Mouse (Mus musculus) E14TG2a.4 (cell line): ENCODE data around the gene Ston1.

Experiments
- H3K27me3 ChIP-seq: 2 replicates; pipeline ENCODE4 v1.6.1; 2014; ENCODE audit warnings: low read length, control low read depth; ENCODE audit not compliant: insufficient read depth
- H3K36me3 ChIP-seq: 2 replicates; pipeline ENCODE4 v1.6.1; 2014; ENCODE audit warnings: low read length, control low read depth; ENCODE audit not compliant: insufficient read depth
- H3K4me1 ChIP-seq: replicated peaks from 2 replicates; pipeline ENCODE4 v1.6.1; 2014; ENCODE audit warnings: low read depth, low read length, control low read depth
- H3K4me3 ChIP-seq: replicated peaks from 2 replicates; pipeline ENCODE4 v1.5.1; 2014; ENCODE audit warnings: mild to moderate bottlenecking, low read length
- H3K9me3 ChIP-seq: 2 replicates; pipeline ENCODE4 v1.6.1; 2014; ENCODE audit warnings: low read length, control low read depth
- CTCF ChIP-seq: conservative IDR thresholded peaks from 2 replicates; pipeline ENCODE4 v1.5.1; 2014; ENCODE audit warnings: low read length
- NANOG ChIP-seq: IDR thresholded peaks from 2 replicates; pipeline ENCODE4 v1.6.1; 2014; ENCODE audit warnings: borderline replicate concordance, low read length, mixed read lengths
- POU5F1 ChIP-seq: IDR thresholded peaks from 2 replicates; pipeline ENCODE4 v1.6.1; 2014; ENCODE audit warnings: low read length, borderline replicate concordance

The Ston1 gene

GRCm38 (mm10) chr17:88597222-88598055 lies at the start of gene Ston1:
Ston1 (plus strand) TSS chr17:88597684.
- peaks cover 23% of the 10 kb centered on the region for H3K4me1 ChIP-seq
- peak within 1 kb of the TSS; percentile 85 for H3K4me3 ChIP-seq
- 0 out of 2 replicates have a peak, but pooled peaks cover 6% of the 10 kb centered on the region for H3K27me3 ChIP-seq
- no peaks in the 10 kb centered on the region for H3K36me3 ChIP-seq
- no peak; the same call in 1 of the 2 replicates for TF ChIP-seq CTCF
- TF ChIP-seq POU5F1: no peak
- no peak for TF ChIP-seq NANOG
- no peaks in the 10 kb centered on the region for H3K9me3 ChIP-seq

DNA sequence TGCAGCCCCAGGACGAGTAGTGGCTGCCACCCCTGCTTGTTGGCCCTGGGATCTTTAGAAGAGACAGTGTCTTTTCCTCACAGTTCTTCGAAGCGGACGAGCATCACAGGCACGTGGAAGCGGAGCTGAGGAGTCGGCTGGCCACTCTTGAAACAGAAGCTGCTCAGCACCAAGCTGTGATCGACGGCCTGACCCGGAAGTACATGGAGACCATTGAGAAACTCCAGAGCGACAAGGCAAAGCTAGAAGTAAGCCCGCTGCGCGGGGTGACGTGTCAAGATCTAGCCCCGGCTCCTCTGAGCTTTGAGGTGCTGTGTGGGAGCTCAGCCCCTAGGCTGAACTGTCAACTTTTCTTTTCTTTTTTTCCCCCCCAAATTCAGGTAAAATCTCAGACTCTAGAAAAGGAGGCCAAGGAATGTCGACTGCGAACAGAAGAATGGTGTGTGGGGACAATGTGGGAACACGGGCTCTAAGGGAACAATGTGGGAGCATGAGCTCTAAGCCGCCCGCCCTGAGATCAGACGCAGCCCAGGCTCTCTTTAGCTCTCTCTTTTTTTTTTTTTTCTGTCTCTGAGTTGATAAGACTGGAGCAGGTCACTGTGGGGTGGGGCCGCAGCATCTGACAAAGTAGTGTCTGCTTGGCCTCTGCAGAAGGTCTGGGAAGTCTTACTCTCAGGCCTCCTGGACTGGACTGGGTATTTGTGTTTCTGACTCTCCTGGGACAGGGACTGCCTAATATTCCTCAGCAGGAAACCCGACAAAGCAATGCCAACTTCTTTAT lies 47.9 kb upstream of the Ston1 start:
- peaks cover 47% of the 10 kb centered on the region for H3K36me3 ChIP-seq
- H3K4me1 ChIP-seq: peaks cover 41% of the 10 kb centered on the region
- no peak for TF ChIP-seq NANOG
- TF ChIP-seq CTCF: no peak
- no peak for TF ChIP-seq POU5F1
- H3K4me3 ChIP-seq: peak overlapping the region; percentile 55
- no peaks in the 10 kb centered on the region for H3K9me3 ChIP-seq
- H3K27me3 ChIP-seq: no peaks in the 10 kb centered on the region

DNA sequence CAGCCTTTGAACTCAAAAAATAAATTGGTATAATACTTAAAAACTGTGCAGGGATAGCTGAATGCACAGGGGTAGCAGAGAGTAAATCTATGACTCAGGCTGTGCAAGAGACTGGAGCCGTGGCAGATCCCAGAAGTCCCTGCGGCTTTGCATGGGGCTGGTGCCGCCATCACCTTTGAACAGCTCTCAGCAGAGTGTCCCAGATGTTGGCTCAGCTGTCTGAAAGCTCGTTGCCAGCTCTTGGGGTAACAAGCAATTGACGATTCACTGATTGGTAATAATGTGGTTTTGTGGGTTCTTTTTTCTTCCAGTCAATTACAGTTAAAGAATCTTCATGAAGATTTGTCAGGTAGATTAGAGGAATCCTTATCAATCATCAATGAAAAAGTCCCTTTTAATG lies 47.1 kb upstream of the Ston1 start:
- TF ChIP-seq CTCF (no peak), POU5F1 (no peak), NANOG (no peak)
- Histone ChIP-seq H3K4me1 (peaks cover 34% of the 10 kb centered on the region), H3K9me3 (no peaks in the 10 kb centered on the region), H3K36me3 (peaks cover 50% of the 10 kb centered on the region), H3K4me3 (no peak overlapping the region), H3K27me3 (no peaks in the 10 kb centered on the region)

DNA sequence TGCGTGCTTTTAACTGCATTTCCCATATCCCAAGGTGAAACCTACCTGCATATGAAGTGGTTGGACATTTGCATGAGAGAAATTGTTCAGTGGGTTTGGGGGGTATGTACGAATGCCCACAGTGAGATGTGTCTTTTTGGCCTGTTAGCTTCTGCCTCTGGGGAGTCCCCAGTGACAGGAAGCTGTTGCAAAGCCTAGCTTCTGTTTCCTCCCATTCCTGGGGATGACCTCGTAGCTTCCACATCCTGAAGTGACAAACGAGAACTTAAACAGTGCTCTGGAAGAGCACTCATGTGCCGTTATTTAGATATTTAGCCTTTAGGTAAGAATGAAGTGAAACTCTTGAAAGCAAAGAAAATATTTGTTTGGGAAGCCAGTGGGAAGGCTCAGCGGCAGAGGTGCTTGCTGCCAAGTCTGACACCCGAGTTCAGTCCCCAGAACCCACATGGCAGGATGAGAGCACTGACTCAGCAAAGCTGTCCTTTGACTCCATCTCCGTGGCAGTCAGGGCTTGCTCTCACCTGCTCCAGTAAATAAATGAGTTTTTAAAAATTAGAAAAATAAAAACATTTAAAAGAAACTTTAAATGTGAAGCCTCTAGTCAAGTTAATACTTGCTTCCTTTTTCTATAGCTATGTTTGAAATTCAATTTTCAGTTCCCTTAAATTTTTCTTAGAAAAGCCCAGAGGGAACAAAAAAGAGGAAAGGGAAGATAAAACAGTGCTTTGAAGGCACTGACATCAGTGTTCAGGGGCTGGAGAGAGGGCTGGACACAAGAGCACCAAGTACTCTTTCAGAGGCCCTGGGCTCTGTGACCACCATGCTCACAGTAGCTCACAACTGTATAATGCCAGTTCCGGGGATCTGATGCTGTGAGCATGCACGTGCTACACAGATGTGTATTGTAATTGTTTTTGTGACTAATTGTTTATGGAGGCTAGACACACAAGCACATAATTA lies 46.2 kb upstream of the Ston1 start:
- Histone ChIP-seq H3K4me3 (no peak overlapping the region), H3K36me3 (peaks cover 54% of the 10 kb centered on the region), H3K4me1 (peaks cover 37% of the 10 kb centered on the region), H3K9me3 (no peaks in the 10 kb centered on the region), H3K27me3 (no peaks in the 10 kb centered on the region)
- no peak for TF ChIP-seq NANOG
- TF ChIP-seq CTCF: no peak
- no peak for TF ChIP-seq POU5F1

DNA sequence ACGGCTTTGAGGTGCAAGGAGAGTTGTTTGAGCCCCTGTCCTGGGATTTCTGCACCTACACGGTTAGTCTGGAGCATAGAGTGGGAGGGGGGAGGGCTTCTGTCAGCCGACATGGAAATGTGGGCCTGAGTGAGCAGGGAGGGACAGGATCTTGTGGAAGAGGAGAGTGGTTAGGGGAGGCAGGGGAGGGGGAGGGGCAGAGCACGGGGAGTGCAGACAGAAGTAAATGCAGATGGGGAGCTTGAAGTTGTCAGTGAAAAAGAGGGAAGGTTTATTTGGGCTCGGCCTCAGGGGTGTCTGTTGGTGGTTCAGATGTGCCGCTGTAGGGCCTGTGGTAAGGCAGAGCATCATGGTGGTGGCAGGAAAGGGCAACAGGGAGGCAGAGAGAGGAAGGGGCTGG lies 44.9 kb upstream of the Ston1 start:
- TF ChIP-seq POU5F1 (no peak), NANOG (no peak), CTCF (no peak)
- Histone ChIP-seq H3K4me3 (no peak overlapping the region), H3K9me3 (no peaks in the 10 kb centered on the region), H3K27me3 (no peaks in the 10 kb centered on the region), H3K4me1 (peaks cover 38% of the 10 kb centered on the region), H3K36me3 (peaks cover 59% of the 10 kb centered on the region)

DNA sequence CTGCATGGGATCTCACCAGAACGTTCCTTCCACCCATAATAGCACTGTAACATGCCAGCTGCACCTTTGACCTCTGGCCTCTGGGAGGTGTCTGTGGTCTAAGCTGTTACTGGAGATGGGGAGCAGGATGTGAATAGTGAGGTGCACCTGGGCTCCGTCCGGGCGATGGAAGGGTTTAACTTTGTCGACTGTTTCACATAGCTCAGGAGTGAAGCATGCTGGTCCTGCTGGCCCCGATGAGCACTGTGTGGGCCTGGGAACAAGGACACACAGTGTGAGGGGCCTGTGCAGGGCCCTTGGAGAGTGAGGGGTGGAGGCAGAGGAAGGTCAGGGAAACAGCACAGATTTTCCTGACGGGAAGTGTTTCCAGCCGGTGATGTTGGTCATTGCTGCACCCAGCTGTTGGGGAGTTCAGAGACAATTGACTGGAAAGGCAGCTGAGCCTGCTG lies 44.5 kb upstream of the Ston1 start:
- no peak for TF ChIP-seq CTCF
- TF ChIP-seq NANOG: no peak
- no peak for TF ChIP-seq POU5F1
- Histone ChIP-seq H3K36me3 (peaks cover 58% of the 10 kb centered on the region), H3K27me3 (no peaks in the 10 kb centered on the region), H3K4me1 (peaks cover 38% of the 10 kb centered on the region), H3K9me3 (no peaks in the 10 kb centered on the region), H3K4me3 (no peak overlapping the region)

DNA sequence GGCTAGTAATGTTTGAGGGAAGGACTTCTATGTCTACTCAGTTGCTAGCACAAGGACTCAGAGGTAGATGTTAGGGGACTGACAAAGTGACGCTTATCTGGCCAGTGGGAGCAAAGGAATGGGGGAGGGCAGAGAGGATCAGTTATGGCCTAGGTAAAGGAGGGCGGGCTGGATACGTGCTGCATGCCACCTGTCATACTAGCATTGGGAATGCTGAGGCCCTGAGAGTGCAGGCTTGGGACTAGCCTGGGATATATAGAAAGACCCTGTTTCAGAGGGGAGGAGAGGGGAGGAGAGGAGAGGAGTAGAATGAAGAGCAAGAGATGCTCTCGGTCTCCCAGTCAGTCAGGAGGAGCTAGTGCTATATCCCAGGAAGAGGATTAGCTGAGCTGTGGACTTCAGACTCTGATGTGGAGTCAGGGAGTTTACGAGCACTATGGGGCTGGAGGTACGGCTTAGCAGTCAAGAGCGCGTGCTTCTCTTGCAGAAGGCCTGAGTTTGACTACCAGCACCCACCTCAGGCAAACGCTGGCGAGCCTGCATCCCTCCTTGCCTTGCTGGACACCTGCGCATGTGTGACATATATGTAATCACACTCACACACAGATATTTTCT lies 43.9 kb upstream of the Ston1 start:
- TF ChIP-seq CTCF (no peak), POU5F1 (no peak), NANOG (no peak)
- no peaks in the 10 kb centered on the region for H3K27me3 ChIP-seq
- H3K36me3 ChIP-seq: peaks cover 56% of the 10 kb centered on the region
- peaks cover 39% of the 10 kb centered on the region for H3K4me1 ChIP-seq
- H3K4me3 ChIP-seq: no peak overlapping the region
- H3K9me3 ChIP-seq: no peaks in the 10 kb centered on the region
